Mouse (Mus musculus): Measurements from ENCODE around the gene Ncoa1. TPM values are rescaled to one million over a fixed set of nuclear protein-coding genes. Genes with fewer than 3 reads are reported as not detected.
A peak's percentile ranks its signal among the peaks of the same experiment; 100 is the strongest.

The Ncoa1 gene
- polyA plus RNA-seq, 1 experiment from 2014 or later: 9.5 TPM

DNA sequence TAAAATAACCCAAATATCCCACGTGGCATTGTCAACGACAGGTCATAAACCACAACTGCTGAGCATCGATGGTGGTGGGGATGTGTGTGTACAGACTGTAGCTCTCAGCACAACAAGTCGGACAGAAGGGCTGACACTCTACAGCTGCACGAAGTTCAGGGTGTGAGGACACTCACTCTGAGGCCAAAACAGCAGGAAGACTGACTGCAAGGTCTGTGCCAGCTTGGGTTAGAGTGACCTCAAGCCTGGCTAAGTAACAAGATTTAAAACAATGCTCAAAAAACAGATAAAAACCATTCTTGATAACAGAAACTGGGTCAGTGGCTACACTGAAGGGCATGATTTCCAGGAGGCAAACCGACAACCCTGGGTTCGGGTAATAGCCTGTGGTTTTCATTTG lies 246.8 kb downstream of the Ncoa1 start:
- Histone ChIP-seq H3K9ac (ENCODE audit: low read length) (no peak overlapping the region), H3K9me3 (ENCODE audit: control insufficient read depth, low read length) (no peaks in the 10 kb centered on the region), H3K4me1 (replicated peaks; ENCODE audit: control insufficient read depth, insufficient read depth, low read length) (peaks cover 8% of the 10 kb centered on the region), H3K36me3 (ENCODE audit: control insufficient read depth, insufficient read depth, low read length) (peaks cover 41% of the 10 kb centered on the region), H3K4me2 (ENCODE audit: low read length) (no peak overlapping the region), H3K27me3 (replicated peaks; ENCODE audit: control insufficient read depth, insufficient read depth, low read length) (no peaks in the 10 kb centered on the region), H3K27ac (ENCODE audit: low read depth) (no peak overlapping the region), H3K4me3 (ENCODE audit: low read depth, low read length) (no peak overlapping the region)
- 93% methylated on average over 7 of the region's 7 CpGs for WGBS
- no peak for DNase-seq (ENCODE audit: low spot score)
- no peak for ATAC-seq (replicated peaks; ENCODE audit: low FRiP score, low TSS enrichment, low read depth)

DNA sequence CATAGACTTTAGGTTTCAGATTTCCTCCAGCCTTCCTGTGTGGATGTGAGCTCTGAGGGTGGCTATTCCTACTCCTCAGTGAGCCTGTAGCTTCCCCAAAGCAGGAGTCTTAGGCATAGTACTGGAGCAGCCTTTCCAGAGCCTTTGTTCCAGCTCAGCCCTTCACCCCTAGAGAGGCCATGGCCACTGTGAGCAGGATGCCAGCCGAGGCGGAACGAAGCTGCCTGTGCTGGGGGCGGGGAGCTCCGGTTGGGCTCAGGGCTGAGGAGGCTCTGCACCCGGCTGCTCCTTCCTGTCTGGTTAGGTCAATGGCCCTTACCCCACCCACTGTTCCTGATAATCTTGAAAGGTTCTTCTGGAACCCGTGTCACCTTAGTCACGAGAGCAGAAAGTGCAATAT lies 264.1 kb downstream of the Ncoa1 start:
- DNase-seq (ENCODE audit: low spot score) (no peak), ATAC-seq (replicated peaks; ENCODE audit: low FRiP score, low TSS enrichment, low read depth) (no peak)
- H3K27me3 ChIP-seq (replicated peaks; ENCODE audit: control insufficient read depth, insufficient read depth, low read length): no peaks in the 10 kb centered on the region
- H3K9me3 ChIP-seq (ENCODE audit: control insufficient read depth, low read length): no peaks in the 10 kb centered on the region
- H3K4me1 ChIP-seq (replicated peaks; ENCODE audit: control insufficient read depth, insufficient read depth, low read length): no peaks in the 10 kb centered on the region
- peaks cover 86% of the 10 kb centered on the region for H3K36me3 ChIP-seq (ENCODE audit: control insufficient read depth, insufficient read depth, low read length)
- H3K27ac ChIP-seq (ENCODE audit: low read depth): no peak overlapping the region
- H3K9ac ChIP-seq (ENCODE audit: low read length): no peak overlapping the region
- H3K4me3 ChIP-seq (ENCODE audit: low read depth, low read length): no peak overlapping the region
- no peak overlapping the region for H3K4me2 ChIP-seq (ENCODE audit: low read length)
- 73% methylated on average over 8 of the region's 8 CpGs for WGBS

DNA sequence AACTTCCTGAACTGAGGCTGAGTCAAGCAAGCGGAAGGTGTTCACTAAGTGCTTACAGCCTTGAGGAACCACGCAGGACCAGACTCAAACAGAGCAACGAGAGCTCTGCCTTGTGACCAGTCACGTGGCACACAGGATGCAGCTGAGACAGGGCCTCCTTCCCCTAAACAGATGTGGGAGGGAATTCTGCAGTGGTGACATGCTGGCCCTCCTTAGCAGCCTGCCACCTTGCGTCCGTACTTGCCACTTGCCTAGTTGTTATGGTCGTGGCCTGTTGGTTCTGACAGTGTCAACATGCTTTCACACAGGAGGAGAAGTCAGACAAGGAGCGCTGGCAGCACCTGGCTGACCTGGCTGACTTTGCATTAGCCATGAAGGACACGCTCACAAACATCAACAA lies 265.8 kb downstream of the Ncoa1 start:
- Histone ChIP-seq H3K27ac (ENCODE audit: low read depth) (no peak overlapping the region), H3K4me1 (replicated peaks; ENCODE audit: control insufficient read depth, insufficient read depth, low read length) (no peaks in the 10 kb centered on the region), H3K27me3 (replicated peaks; ENCODE audit: control insufficient read depth, insufficient read depth, low read length) (no peaks in the 10 kb centered on the region), H3K9me3 (ENCODE audit: control insufficient read depth, low read length) (no peaks in the 10 kb centered on the region), H3K4me2 (ENCODE audit: low read length) (no peak overlapping the region), H3K36me3 (ENCODE audit: control insufficient read depth, insufficient read depth, low read length) (peaks cover 93% of the 10 kb centered on the region), H3K4me3 (ENCODE audit: low read depth, low read length) (no peak overlapping the region), H3K9ac (ENCODE audit: low read length) (no peak overlapping the region)
- WGBS: 86% methylated on average over 9 of the region's 9 CpGs
- ATAC-seq (replicated peaks; ENCODE audit: low FRiP score, low TSS enrichment, low read depth) (no peak), DNase-seq (ENCODE audit: low spot score) (no peak)

DNA sequence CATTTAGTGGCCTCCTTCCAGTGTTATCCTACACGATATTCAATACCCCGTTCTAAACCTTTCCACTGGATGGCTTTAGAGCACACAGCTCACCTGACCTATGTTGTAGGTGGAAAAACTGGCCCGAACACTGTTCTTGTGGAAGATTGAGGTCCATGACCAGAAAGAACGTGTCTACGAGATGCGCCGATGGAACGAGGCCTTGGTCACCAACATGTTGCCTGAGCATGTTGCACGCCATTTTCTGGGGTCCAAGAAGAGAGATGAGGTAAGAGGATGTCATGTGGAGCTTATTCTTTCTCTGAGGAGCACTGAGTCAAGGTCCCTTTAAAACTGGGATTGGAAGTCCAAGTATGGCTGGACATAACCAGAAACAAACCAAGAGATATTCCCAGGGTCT lies 267.8 kb downstream of the Ncoa1 start:
- ATAC-seq (replicated peaks; ENCODE audit: low FRiP score, low TSS enrichment, low read depth) (no peak), DNase-seq (ENCODE audit: low spot score) (no peak)
- H3K36me3 ChIP-seq (ENCODE audit: control insufficient read depth, insufficient read depth, low read length): peaks cover 90% of the 10 kb centered on the region
- no peaks in the 10 kb centered on the region for H3K4me1 ChIP-seq (replicated peaks; ENCODE audit: control insufficient read depth, insufficient read depth, low read length)
- H3K27me3 ChIP-seq (replicated peaks; ENCODE audit: control insufficient read depth, insufficient read depth, low read length): no peaks in the 10 kb centered on the region
- WGBS: 95% methylated on average over 9 of the region's 9 CpGs
- no peak overlapping the region for H3K27ac ChIP-seq (ENCODE audit: low read depth)
- no peak overlapping the region for H3K9ac ChIP-seq (ENCODE audit: low read length)
- H3K4me2 ChIP-seq (ENCODE audit: low read length): no peak overlapping the region
- no peaks in the 10 kb centered on the region for H3K9me3 ChIP-seq (ENCODE audit: control insufficient read depth, low read length)
- no peak overlapping the region for H3K4me3 ChIP-seq (ENCODE audit: low read depth, low read length)

DNA sequence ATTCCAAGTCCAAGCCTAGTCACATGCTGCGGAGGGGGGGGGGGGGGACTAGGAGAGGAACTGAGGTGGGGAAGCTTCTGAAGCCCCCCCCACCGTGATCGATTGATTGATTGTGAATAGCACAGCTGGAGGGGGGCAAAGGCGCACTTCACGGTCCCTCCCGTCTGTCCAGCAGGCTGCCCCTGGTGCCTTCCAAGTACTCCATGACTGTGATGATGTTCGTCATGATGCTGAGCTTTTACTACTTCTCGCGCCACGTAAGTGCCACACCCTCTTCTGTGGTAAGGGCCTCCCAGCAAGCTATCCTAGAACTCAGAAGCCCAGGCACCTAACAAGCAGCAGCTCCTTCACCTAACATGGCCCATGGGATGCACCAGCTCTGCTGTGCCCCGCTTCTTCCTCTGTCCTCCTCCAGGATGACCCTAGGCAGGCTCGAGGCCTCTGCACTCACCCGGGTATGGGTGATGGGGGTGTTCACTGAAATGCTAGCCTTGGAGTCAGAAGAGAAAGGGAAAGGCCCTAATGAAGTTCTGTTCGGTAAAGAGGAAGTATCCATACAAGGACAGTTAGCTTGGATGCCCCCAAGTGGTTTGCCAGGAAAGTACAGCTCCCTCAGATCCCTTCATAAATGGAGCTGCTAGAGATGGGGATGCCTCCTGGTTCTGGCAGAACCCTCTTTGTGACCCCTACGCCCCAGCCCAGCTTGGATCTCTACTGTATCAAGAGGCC lies 268.4 kb downstream of the Ncoa1 start:
- DNase-seq (ENCODE audit: low spot score): peak; percentile 62
- WGBS: 80% methylated on average over 15 of the region's 15 CpGs
- Histone ChIP-seq H3K27me3 (replicated peaks; ENCODE audit: control insufficient read depth, insufficient read depth, low read length) (no peaks in the 10 kb centered on the region), H3K9ac (ENCODE audit: low read length) (no peak overlapping the region), H3K9me3 (ENCODE audit: control insufficient read depth, low read length) (no peaks in the 10 kb centered on the region), H3K4me2 (ENCODE audit: low read length) (no peak overlapping the region), H3K4me1 (replicated peaks; ENCODE audit: control insufficient read depth, insufficient read depth, low read length) (no peaks in the 10 kb centered on the region), H3K36me3 (ENCODE audit: control insufficient read depth, insufficient read depth, low read length) (peaks cover 83% of the 10 kb centered on the region), H3K27ac (ENCODE audit: low read depth) (no peak overlapping the region), H3K4me3 (ENCODE audit: low read depth, low read length) (no peak overlapping the region)
- ATAC-seq (replicated peaks; ENCODE audit: low FRiP score, low TSS enrichment, low read depth): 0 out of 2 replicates have a peak, but pooled peaks have one; percentile 47

DNA sequence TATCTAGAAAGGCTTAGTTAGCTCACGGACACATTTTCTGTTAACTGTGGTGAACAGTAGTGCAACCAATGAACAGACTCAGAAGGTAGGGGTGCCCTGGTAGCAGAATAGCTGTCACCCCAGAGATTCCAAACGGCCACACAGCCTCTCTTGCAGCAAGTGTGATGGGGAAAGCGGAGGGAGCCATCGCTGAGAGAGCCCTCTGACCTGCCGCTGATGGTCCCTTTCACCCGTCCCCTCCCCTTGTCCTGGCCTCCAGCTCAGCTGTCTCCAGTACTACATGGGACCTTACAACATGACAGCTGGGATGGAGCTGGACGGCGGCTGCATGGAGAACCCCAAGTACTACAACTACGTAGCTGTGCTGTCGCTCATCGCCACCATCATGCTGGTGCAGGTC lies 270.9 kb downstream of the Ncoa1 start:
- peaks cover 73% of the 10 kb centered on the region for H3K36me3 ChIP-seq (ENCODE audit: control insufficient read depth, insufficient read depth, low read length)
- H3K4me3 ChIP-seq (ENCODE audit: low read depth, low read length): no peak overlapping the region
- WGBS: 91% methylated on average over 11 of the region's 11 CpGs

DNA sequence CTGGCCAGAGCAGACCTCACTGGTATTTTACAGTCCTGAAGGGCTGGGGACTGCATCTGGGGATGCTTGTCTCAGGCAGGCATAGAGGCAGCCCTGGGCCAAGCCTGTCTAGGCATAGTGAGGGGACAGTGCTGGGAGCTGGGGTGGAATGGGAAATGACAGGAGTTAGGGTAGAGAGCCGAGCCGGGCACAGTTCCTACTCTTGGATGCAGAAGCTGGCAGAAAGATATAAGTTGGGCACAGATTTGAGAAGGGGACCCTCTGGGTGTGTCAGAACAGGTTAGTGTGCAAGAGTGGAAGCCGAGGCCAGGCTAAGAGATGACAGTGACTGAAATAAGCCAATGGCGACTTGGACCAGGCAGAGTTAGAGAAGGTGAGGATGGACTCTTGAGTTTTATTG lies 274.8 kb downstream of the Ncoa1 start:
- peaks cover 63% of the 10 kb centered on the region for H3K36me3 ChIP-seq (ENCODE audit: control insufficient read depth, insufficient read depth, low read length)
- WGBS: 87% methylated on average over 4 of the region's 4 CpGs
- ATAC-seq (replicated peaks; ENCODE audit: low FRiP score, low TSS enrichment, low read depth): no peak
- H3K4me2 ChIP-seq (ENCODE audit: low read length): no peak overlapping the region
- H3K27me3 ChIP-seq (replicated peaks; ENCODE audit: control insufficient read depth, insufficient read depth, low read length): no peaks in the 10 kb centered on the region
- no peak overlapping the region for H3K9ac ChIP-seq (ENCODE audit: low read length)
- no peaks in the 10 kb centered on the region for H3K9me3 ChIP-seq (ENCODE audit: control insufficient read depth, low read length)
- no peak overlapping the region for H3K27ac ChIP-seq (ENCODE audit: low read depth)
- no peak overlapping the region for H3K4me3 ChIP-seq (ENCODE audit: low read depth, low read length)
- H3K4me1 ChIP-seq (replicated peaks; ENCODE audit: control insufficient read depth, insufficient read depth, low read length): no peaks in the 10 kb centered on the region
- no peak for DNase-seq (ENCODE audit: low spot score)

More for the DNA sequence above, 270.9 kb downstream of the Ncoa1 start:
- Histone ChIP-seq H3K27ac (ENCODE audit: low read depth) (no peak overlapping the region), H3K9ac (ENCODE audit: low read length) (no peak overlapping the region), H3K4me2 (ENCODE audit: low read length) (no peak overlapping the region), H3K9me3 (ENCODE audit: control insufficient read depth, low read length) (no peaks in the 10 kb centered on the region), H3K4me1 (replicated peaks; ENCODE audit: control insufficient read depth, insufficient read depth, low read length) (no peaks in the 10 kb centered on the region), H3K27me3 (replicated peaks; ENCODE audit: control insufficient read depth, insufficient read depth, low read length) (no peaks in the 10 kb centered on the region)
- ATAC-seq (replicated peaks; ENCODE audit: low FRiP score, low TSS enrichment, low read depth) (no peak), DNase-seq (ENCODE audit: low spot score) (no peak)

DNA sequence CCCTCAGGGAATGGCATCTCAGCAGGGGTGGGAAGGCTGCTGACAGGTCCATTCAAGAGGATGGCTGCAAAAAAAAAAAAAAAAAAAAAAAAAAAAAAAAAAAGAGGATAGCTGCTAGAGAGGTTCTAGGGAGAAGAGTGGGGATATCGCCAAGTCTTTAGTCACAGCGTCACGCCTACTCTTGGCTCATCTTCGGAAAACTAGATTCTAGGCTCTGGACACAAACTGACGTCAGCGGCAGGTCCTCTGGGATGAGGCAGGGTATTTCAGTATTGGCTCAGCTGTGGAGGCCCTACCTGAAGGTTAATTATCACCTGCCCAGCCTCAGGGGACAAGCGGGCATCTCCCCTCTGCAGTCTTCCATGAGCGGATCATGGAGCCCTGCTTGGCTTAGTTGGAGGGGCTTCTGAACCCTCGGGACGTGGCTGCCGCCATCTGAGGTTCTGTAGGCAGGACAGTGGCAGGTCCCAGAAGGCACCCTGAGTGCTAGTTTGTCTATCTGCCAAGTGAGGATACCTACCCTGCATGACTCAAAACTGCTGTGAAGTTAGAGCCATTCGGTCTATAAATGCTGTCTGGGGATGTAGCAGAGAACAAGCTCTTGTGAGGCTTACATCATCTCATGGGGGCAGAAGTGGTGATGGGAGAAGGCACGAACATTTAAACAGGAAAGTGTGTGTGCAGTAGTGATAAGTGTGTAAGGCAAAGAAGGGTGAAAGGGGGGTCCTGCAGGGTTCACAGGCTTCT lies 275.4 kb downstream of the Ncoa1 start:
- DNase-seq (ENCODE audit: low spot score) (no peak), ATAC-seq (replicated peaks; ENCODE audit: low FRiP score, low TSS enrichment, low read depth) (no peak)
- Histone ChIP-seq H3K4me2 (ENCODE audit: low read length) (no peak overlapping the region), H3K4me3 (ENCODE audit: low read depth, low read length) (no peak overlapping the region), H3K36me3 (ENCODE audit: control insufficient read depth, insufficient read depth, low read length) (peaks cover 63% of the 10 kb centered on the region), H3K9ac (ENCODE audit: low read length) (no peak overlapping the region), H3K27ac (ENCODE audit: low read depth) (no peak overlapping the region), H3K9me3 (ENCODE audit: control insufficient read depth, low read length) (no peaks in the 10 kb centered on the region), H3K27me3 (replicated peaks; ENCODE audit: control insufficient read depth, insufficient read depth, low read length) (no peaks in the 10 kb centered on the region), H3K4me1 (replicated peaks; ENCODE audit: control insufficient read depth, insufficient read depth, low read length) (no peaks in the 10 kb centered on the region)
- 91% methylated on average over 13 of the region's 13 CpGs for WGBS

DNA sequence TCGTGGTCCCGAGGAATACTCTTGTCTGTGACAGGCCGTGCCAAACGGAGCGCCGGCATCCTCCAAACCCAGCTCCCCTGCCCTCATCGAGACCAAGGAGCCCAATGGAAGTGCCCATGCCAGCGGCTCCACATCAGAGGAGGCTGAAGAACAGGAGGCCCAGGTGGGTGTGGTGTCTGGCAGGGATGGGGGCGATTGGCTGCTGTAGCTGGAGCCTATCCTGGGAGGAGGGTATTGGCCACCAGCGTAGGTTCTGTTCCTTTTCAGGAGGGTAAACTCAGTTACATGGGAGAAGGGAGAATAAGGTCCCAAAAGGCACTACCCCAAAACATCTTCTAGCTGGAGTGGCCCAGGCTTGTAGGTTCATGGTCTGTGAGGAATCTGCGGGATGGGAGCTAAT lies 277.7 kb downstream of the Ncoa1 start:
- Histone ChIP-seq H3K9ac (ENCODE audit: low read length) (no peak overlapping the region), H3K27ac (ENCODE audit: low read depth) (no peak overlapping the region), H3K9me3 (ENCODE audit: control insufficient read depth, low read length) (no peaks in the 10 kb centered on the region), H3K27me3 (replicated peaks; ENCODE audit: control insufficient read depth, insufficient read depth, low read length) (no peaks in the 10 kb centered on the region), H3K36me3 (ENCODE audit: control insufficient read depth, insufficient read depth, low read length) (peaks cover 42% of the 10 kb centered on the region), H3K4me2 (ENCODE audit: low read length) (no peak overlapping the region), H3K4me3 (ENCODE audit: low read depth, low read length) (no peak overlapping the region), H3K4me1 (replicated peaks; ENCODE audit: control insufficient read depth, insufficient read depth, low read length) (no peaks in the 10 kb centered on the region)
- DNase-seq (ENCODE audit: low spot score) (no peak), ATAC-seq (replicated peaks; ENCODE audit: low FRiP score, low TSS enrichment, low read depth) (no peak)
- WGBS: 94% methylated on average over 11 of the region's 11 CpGs

Data from intestine, embryonic 14.5 days (tissue).